Mouse (Mus musculus) G1E (cell line): ENCODE data around the gene Fcgr2b. TPM values are rescaled to one million over a fixed set of nuclear protein-coding genes. Genes with fewer than 3 reads are reported as not detected.
A peak's percentile ranks its signal among the peaks of the same experiment; 100 is the strongest.

Experiments
- ATAC-seq: 2 replicates; pipeline ENCODE4 v1.8.0; 2016; ENCODE audit warnings: mild to moderate bottlenecking; ENCODE audit not compliant: insufficient number of reproducible peaks, poor library complexity, low FRiP score, severe bottlenecking; ENCODE audit errors: extremely low read depth
- DNase-seq: peaks from one replicate; pipeline ENCODE4 v3.0.0; 2012; ENCODE audit warnings: low spot score
- H3K27me3 ChIP-seq: 2 replicates; pipeline ENCODE4 v1.6.1; 2012; ENCODE audit warnings: mild to moderate bottlenecking, low read length, inconsistent platforms; ENCODE audit not compliant: insufficient read depth
- H3K36me3 ChIP-seq: replicated peaks from 2 replicates; pipeline ENCODE3; 2012; ENCODE audit warnings: mild to moderate bottlenecking, inconsistent platforms
- H3K4me1 ChIP-seq: 2 replicates; pipeline ENCODE4 v1.6.1; 2012; ENCODE audit warnings: low read depth, low read length, inconsistent platforms, mixed read lengths; ENCODE audit not compliant: insufficient read depth
- H3K4me3 ChIP-seq: 2 replicates; pipeline ENCODE4 v1.5.1; 2012; ENCODE audit warnings: low read depth, mild to moderate bottlenecking, inconsistent platforms, low read length, moderate library complexity, mixed read lengths
- H3K9me3 ChIP-seq: replicated peaks from 2 replicates; pipeline ENCODE4 v1.6.1; 2012; ENCODE audit warnings: inconsistent platforms
- CTCF ChIP-seq: IDR thresholded peaks from 2 replicates; pipeline ENCODE4 v1.5.1; 2012; ENCODE audit warnings: low read depth, low read length, inconsistent platforms, mixed read lengths
- GATA1 ChIP-seq: IDR thresholded peaks from 2 replicates; pipeline ENCODE4 v1.6.1; 2012; ENCODE audit warnings: borderline replicate concordance, low read length, inconsistent platforms, mixed read lengths
- GATA2 ChIP-seq: IDR thresholded peaks from 2 replicates; pipeline ENCODE4 v1.6.1; 2012; ENCODE audit warnings: low read depth, low read length, inconsistent platforms, borderline replicate concordance
- POLR2AphosphoS5 ChIP-seq: IDR thresholded peaks from 2 replicates; pipeline ENCODE4 v1.6.1; 2012; ENCODE audit warnings: low read depth, low read length, inconsistent platforms; ENCODE audit not compliant: insufficient replicate concordance
- TAL1 ChIP-seq: conservative IDR thresholded peaks from 2 replicates; pipeline ENCODE4 v1.6.1; 2012; ENCODE audit warnings: low read depth, low read length, inconsistent platforms, mixed read lengths
- polyA plus RNA-seq: library from polyadenylated mRNA; stranded (reverse); fragments of >175 nt; gene quantifications from 2 replicates; pipeline ENCODE4 v1.2.3, GENCODE M21; 2012
- total RNA-seq, 2 experiments: library from RNA; stranded (forward) in 1 of 2; stranded (reverse) in 1 of 2; fragments of 200-1000 nt in 1 of 2; fragments of >200 nt in 1 of 2; fragmentation: Nextera tagmentation in 1 of 2; gene quantifications; 2 replicates each; pipeline ENCODE4 v1.2.3; 2014 to 2017

Gene Fcgr2b
- total and polyA plus RNA-seq, 3 experiments, result 0.46 to 22.1 (median 5.5) TPM

- H3K9me3 ChIP-seq, result no peaks in the 10 kb centered on the region
- ATAC-seq (peak; percentile 60), DNase-seq (peak; percentile 23)
- peaks cover 12% of the 10 kb centered on the region for H3K4me1 ChIP-seq
- peaks cover 11% of the 10 kb centered on the region for H3K27me3 ChIP-seq
- peak; percentile 45 for TF ChIP-seq CTCF
- TF ChIP-seq TAL1, result no peak
- TF ChIP-seq POLR2AphosphoS5, result no peak
- no peak overlapping the region for H3K4me3 ChIP-seq
- H3K36me3 ChIP-seq, result no peaks in the 10 kb centered on the region
These were observed 20.4 kb upstream of the Fcgr2b start for GRCm38 (mm10) chr1:170996753-170997152.

GRCm38 (mm10) chr1:170996034-170996433 is 19.7 kb upstream of the Fcgr2b start:
- DNase-seq, result no peak
- Histone ChIP-seq H3K4me1 (peaks cover 12% of the 10 kb centered on the region), H3K4me3 (no peak overlapping the region), H3K9me3 (no peaks in the 10 kb centered on the region), H3K27me3 (peaks cover 11% of the 10 kb centered on the region), H3K36me3 (no peaks in the 10 kb centered on the region)
- no peak for TF ChIP-seq POLR2AphosphoS5
- no peak for TF ChIP-seq TAL1
- no peak for TF ChIP-seq GATA2
- TF ChIP-seq CTCF, result no peak
- TF ChIP-seq GATA1, result no peak
- no peak for ATAC-seq

GRCm38 (mm10) chr1:170992550-170992949 is 16.2 kb upstream of the Fcgr2b start:
- no peak overlapping the region for H3K4me3 ChIP-seq
- H3K36me3 ChIP-seq, result no peaks in the 10 kb centered on the region
- no peaks in the 10 kb centered on the region for H3K9me3 ChIP-seq
- H3K27me3 ChIP-seq, result peaks cover 10% of the 10 kb centered on the region
- peak; percentile 70 for ATAC-seq
- TF ChIP-seq TAL1, result no peak
- 0 out of 2 replicates have a peak, but pooled peaks have one; percentile 37 for TF ChIP-seq CTCF
- peak; percentile 29 for DNase-seq
- H3K4me1 ChIP-seq, result peaks cover 15% of the 10 kb centered on the region; the same call in 1 of the 2 replicates

- no peak for TF ChIP-seq GATA1
- TF ChIP-seq GATA2, result no peak
- no peak for TF ChIP-seq CTCF
- no peak for TF ChIP-seq POLR2AphosphoS5
- no peak for TF ChIP-seq TAL1
- H3K9me3 ChIP-seq, result no peaks in the 10 kb centered on the region
- ATAC-seq (no peak), DNase-seq (no peak)
- H3K27me3 ChIP-seq, result peaks cover 4% of the 10 kb centered on the region
- H3K4me3 ChIP-seq, result no peak overlapping the region
- no peaks in the 10 kb centered on the region for H3K36me3 ChIP-seq
- peaks cover 20% of the 10 kb centered on the region; the same call in 1 of the 2 replicates for H3K4me1 ChIP-seq
These were observed 13.3 kb upstream of the Fcgr2b start for GRCm38 (mm10) chr1:170989656-170990055.

- ATAC-seq, result no peak
- H3K4me1 ChIP-seq, result peaks cover 15% of the 10 kb centered on the region; the same call in 1 of the 2 replicates
These were observed 9.5 kb upstream of the Fcgr2b start for GRCm38 (mm10) chr1:170985861-170986260.

GRCm38 (mm10) chr1:170985092-170985491 is 8.7 kb upstream of the Fcgr2b start:
- DNase-seq (no peak), ATAC-seq (no peak)
- H3K4me1 ChIP-seq, result peaks cover 13% of the 10 kb centered on the region; the same call in 1 of the 2 replicates
- H3K9me3 ChIP-seq, result no peaks in the 10 kb centered on the region
- no peak for TF ChIP-seq CTCF
- no peak for TF ChIP-seq GATA2
- no peak for TF ChIP-seq POLR2AphosphoS5
- H3K36me3 ChIP-seq, result no peaks in the 10 kb centered on the region
- H3K27me3 ChIP-seq, result peaks cover 14% of the 10 kb centered on the region
- H3K4me3 ChIP-seq, result no peak overlapping the region

More at GRCm38 (mm10) chr1:170985861-170986260, 9.5 kb upstream of the Fcgr2b start:
- no peak for TF ChIP-seq GATA1
- TF ChIP-seq TAL1, result no peak
- TF ChIP-seq GATA2, result no peak
- TF ChIP-seq CTCF, result no peak
- TF ChIP-seq POLR2AphosphoS5, result no peak
- Histone ChIP-seq H3K4me3 (no peak overlapping the region), H3K27me3 (peaks cover 10% of the 10 kb centered on the region), H3K9me3 (no peaks in the 10 kb centered on the region), H3K36me3 (no peaks in the 10 kb centered on the region)
- no peak for DNase-seq

GRCm38 (mm10) chr1:170983066-170983465 is 6.7 kb upstream of the Fcgr2b start:
- no peak for DNase-seq
- H3K4me1 ChIP-seq, result peaks cover 4% of the 10 kb centered on the region; the same call in 1 of the 2 replicates
- H3K4me3 ChIP-seq, result no peak overlapping the region
- no peak for TF ChIP-seq GATA2
- TF ChIP-seq CTCF, result no peak
- no peak for TF ChIP-seq POLR2AphosphoS5
- no peak for TF ChIP-seq GATA1
- no peak for TF ChIP-seq TAL1
- ATAC-seq, result no peak
- no peaks in the 10 kb centered on the region for H3K9me3 ChIP-seq
- H3K36me3 ChIP-seq, result no peaks in the 10 kb centered on the region
- H3K27me3 ChIP-seq, result peaks cover 12% of the 10 kb centered on the region; the same call in 1 of the 2 replicates
